Mouse (Mus musculus): ENCODE results near the gene Rap1b.
A peak's percentile ranks its signal among the peaks of the same experiment; 100 is the strongest.

The Rap1b gene

DNA sequence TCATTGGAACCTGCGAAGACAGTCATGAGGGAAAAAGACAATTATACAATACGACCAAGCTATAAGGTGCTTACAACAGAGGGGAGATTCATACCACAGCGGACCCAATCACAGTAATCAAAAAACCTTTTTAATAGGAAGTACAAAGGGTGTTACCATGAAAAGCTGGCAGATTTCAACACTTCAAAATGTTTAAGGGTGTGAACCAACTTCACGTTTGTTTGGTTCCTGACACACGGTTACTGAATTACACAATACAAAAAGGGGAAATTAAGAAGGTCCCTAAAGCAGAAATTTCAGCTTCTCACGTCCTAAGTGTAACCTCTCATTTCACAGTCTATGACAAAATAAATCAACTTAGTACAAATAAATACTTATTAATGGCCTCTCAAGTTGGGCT is 27.2 kb downstream of the Rap1b start:
- Histone ChIP-seq H3K36me3 (ENCODE audit: control insufficient read depth, insufficient read depth, low read length, poor library complexity, severe bottlenecking) (peaks cover 32% of the 10 kb centered on the region), H3K27me3 (ENCODE audit: control insufficient read depth, insufficient read depth, low read length, poor library complexity, severe bottlenecking) (no peaks in the 10 kb centered on the region)
- DNase-seq (ENCODE audit: low read depth, low spot score): no peak

DNA sequence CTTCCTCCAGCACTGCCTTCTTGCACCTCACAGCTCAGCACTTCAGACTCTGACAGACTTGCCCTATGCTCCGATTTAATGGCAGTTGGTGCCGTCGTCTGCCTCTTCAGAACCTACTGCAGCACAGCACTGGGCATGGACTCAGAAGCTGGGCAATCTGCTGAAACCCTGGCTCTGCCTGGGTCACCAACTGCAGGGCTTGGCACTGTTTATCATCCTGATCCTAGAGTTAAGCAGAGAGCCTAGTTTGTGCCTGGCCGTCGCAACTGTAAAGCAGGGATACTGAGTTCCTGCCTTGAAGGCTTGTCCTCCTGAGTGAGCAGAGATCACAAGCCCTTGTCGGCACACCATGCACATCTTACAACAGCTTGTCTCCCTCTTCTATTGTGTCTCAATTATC is 29.1 kb downstream of the Rap1b start:
- no peak for DNase-seq (ENCODE audit: low read depth, low spot score)
- Histone ChIP-seq H3K27me3 (ENCODE audit: control insufficient read depth, insufficient read depth, low read length, poor library complexity, severe bottlenecking) (no peaks in the 10 kb centered on the region), H3K36me3 (ENCODE audit: control insufficient read depth, insufficient read depth, low read length, poor library complexity, severe bottlenecking) (peaks cover 22% of the 10 kb centered on the region)

- DNase-seq (ENCODE audit: low read depth, low spot score): no peak
- Histone ChIP-seq H3K27me3 (ENCODE audit: control insufficient read depth, insufficient read depth, low read length, poor library complexity, severe bottlenecking) (no peaks in the 10 kb centered on the region), H3K36me3 (ENCODE audit: control insufficient read depth, insufficient read depth, low read length, poor library complexity, severe bottlenecking) (peaks cover 8% of the 10 kb centered on the region; the same call in 1 of the 2 replicates)
These were observed 33.3 kb downstream of the Rap1b start for GRCm38 (mm10) chr10:117812501-117812900.

DNA sequence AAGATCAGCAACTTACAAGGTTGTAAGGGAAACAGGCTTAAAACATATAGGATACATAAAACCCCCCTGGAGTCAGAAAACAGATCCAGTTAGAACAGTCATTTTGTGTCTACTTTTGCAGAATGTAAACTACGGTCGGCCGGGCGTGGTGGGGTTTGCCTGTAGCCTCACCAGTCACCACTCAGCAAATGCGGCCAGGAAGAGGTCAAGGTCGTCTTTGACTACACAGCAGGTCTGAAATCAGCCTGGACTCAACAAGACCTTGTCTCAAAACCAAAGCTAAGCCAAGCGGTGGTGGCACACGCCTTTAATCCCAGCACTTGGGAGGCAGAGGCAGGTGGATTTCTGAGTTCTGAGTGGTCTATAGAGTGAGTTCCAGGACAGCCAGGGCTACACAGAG is 34.3 kb downstream of the Rap1b start:
- Histone ChIP-seq H3K27me3 (ENCODE audit: control insufficient read depth, insufficient read depth, low read length, poor library complexity, severe bottlenecking) (no peaks in the 10 kb centered on the region), H3K36me3 (ENCODE audit: control insufficient read depth, insufficient read depth, low read length, poor library complexity, severe bottlenecking) (peaks cover 8% of the 10 kb centered on the region; the same call in 1 of the 2 replicates)
- no peak for DNase-seq (ENCODE audit: low read depth, low spot score)

DNA sequence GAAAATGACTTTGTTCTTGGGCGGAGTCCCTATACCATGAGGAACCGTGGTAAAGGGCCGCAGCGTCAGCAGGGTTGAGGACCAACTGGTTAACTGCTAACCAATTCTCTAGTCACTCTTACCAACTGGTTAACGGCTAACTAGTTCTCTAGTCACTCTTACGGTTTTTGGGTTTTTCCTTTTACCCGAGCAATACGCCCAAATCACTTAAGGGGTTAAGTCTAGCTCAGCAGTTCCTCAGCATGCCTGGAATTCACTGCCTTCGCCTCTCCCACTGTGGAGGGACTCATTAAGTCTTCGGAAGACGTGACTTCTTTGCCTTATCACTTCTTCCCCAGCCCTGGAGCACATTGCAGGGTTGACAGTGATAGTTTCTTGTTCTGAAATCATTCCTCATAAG is 35.3 kb downstream of the Rap1b start:
- H3K27me3 ChIP-seq (ENCODE audit: control insufficient read depth, insufficient read depth, low read length, poor library complexity, severe bottlenecking): no peaks in the 10 kb centered on the region
- DNase-seq (ENCODE audit: low read depth, low spot score): no peak
- H3K36me3 ChIP-seq (ENCODE audit: control insufficient read depth, insufficient read depth, low read length, poor library complexity, severe bottlenecking): peaks cover 8% of the 10 kb centered on the region; the same call in 1 of the 2 replicates

DNA sequence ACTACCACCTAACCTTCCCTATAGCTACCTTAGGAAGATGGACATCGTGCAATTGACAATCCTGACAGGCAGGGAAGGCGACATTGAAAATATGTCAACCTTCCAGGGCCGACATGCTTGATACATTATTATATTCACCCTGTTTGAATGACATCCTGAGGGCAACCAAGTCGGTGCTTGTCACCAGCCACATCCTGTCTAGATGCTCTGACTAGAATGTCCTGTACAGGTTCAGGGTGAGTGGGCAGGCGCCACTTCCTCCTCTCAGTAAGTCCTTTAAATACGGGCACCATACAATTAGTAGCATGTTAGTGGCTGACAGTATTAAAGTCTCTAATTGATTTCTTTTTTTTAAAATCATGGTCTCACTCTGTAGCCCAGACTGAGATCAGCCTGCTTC is 37.8 kb downstream of the Rap1b start:
- H3K27me3 ChIP-seq (ENCODE audit: control insufficient read depth, insufficient read depth, low read length, poor library complexity, severe bottlenecking): no peaks in the 10 kb centered on the region
- DNase-seq (ENCODE audit: low read depth, low spot score): peak; percentile 85

DNA sequence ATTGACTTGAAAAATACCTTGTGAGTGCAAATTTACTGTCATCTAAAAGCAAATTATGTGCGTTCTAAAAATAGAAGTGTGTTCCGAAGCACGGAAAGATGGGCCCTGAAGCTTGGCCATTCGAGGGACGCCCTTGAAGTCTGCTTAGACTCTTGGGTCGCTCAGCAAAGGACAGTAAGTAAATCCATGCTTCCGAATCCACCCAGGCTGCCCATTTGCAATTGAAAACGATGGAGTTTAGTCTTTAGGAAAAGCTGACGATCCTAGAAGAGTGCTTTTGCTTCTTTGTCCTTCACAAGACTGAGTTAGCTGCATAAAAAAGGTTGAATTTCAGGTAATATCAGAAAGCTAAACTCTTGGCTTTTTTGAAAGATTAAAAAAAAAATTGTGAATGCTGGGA is 39.9 kb downstream of the Rap1b start:
- DNase-seq (ENCODE audit: low read depth, low spot score): no peak
- Histone ChIP-seq H3K27me3 (ENCODE audit: control insufficient read depth, insufficient read depth, low read length, poor library complexity, severe bottlenecking) (no peaks in the 10 kb centered on the region), H3K36me3 (ENCODE audit: control insufficient read depth, insufficient read depth, low read length, poor library complexity, severe bottlenecking) (0 out of 2 replicates have a peak, but pooled peaks cover 2% of the 10 kb centered on the region)

More for the DNA sequence above, 37.8 kb downstream of the Rap1b start:
- H3K36me3 ChIP-seq (ENCODE audit: control insufficient read depth, insufficient read depth, low read length, poor library complexity, severe bottlenecking): peaks cover 6% of the 10 kb centered on the region; the same call in 1 of the 2 replicates

GRCm38 (mm10) chr10:117803870-117804850 is 41.7 kb downstream of the Rap1b start:
- no peak for DNase-seq (ENCODE audit: low read depth, low spot score)
- Histone ChIP-seq H3K27me3 (ENCODE audit: control insufficient read depth, insufficient read depth, low read length, poor library complexity, severe bottlenecking) (no peaks in the 10 kb centered on the region), H3K36me3 (ENCODE audit: control insufficient read depth, insufficient read depth, low read length, poor library complexity, severe bottlenecking) (no peaks in the 10 kb centered on the region)

DNA sequence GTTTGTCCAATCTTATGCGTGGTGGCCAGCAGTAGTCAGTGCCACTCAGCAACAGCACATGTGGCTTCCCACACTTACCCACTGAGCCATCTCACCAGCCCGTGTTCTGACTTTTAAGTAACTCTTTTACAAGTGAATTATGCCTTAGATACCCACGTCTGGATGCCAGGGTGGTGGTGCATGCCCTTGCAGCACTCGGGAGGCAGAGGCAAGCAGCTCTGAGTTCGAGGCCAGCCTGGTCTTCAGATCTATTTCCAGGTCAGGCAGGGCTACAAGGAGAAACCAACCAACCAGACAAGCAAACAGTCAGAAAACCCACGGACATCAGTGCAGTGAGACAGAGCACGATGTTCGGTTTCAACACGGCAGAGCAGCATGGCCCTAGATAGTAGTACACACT is 43.9 kb downstream of the Rap1b start:
- H3K36me3 ChIP-seq (ENCODE audit: control insufficient read depth, insufficient read depth, low read length, poor library complexity, severe bottlenecking): no peaks in the 10 kb centered on the region
- DNase-seq (ENCODE audit: low read depth, low spot score): no peak
- no peaks in the 10 kb centered on the region for H3K27me3 ChIP-seq (ENCODE audit: control insufficient read depth, insufficient read depth, low read length, poor library complexity, severe bottlenecking)

DNA sequence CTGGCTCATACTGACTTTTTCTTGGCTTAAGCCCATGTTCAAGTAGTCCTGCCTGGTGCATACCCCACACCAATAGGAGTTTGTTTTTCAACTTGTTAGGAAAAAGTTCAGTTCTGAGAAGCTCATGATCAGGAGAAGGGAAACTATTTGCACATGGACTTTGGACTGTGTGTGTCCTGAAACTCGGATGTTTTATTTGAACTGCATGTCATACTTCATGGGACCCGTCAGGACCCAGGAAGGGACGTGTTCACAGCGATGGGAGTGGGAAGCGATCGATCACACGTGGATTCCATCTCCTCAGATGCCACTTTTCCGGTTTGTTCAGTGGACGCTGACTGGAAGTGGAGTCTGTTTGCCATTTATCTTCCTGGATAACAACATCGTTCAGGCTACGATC is 46.0 kb downstream of the Rap1b start:
- H3K27me3 ChIP-seq (ENCODE audit: control insufficient read depth, insufficient read depth, low read length, poor library complexity, severe bottlenecking): no peaks in the 10 kb centered on the region
- no peak for DNase-seq (ENCODE audit: low read depth, low spot score)

GRCm38 (mm10) chr10:117798436-117799035 is 47.3 kb downstream of the Rap1b start:
- no peaks in the 10 kb centered on the region for H3K36me3 ChIP-seq (ENCODE audit: control insufficient read depth, insufficient read depth, low read length, poor library complexity, severe bottlenecking)
- no peak for DNase-seq (ENCODE audit: low read depth, low spot score)
- no peaks in the 10 kb centered on the region for H3K27me3 ChIP-seq (ENCODE audit: control insufficient read depth, insufficient read depth, low read length, poor library complexity, severe bottlenecking)

More for the DNA sequence above, 46.0 kb downstream of the Rap1b start:
- no peaks in the 10 kb centered on the region for H3K36me3 ChIP-seq (ENCODE audit: control insufficient read depth, insufficient read depth, low read length, poor library complexity, severe bottlenecking)

DNA sequence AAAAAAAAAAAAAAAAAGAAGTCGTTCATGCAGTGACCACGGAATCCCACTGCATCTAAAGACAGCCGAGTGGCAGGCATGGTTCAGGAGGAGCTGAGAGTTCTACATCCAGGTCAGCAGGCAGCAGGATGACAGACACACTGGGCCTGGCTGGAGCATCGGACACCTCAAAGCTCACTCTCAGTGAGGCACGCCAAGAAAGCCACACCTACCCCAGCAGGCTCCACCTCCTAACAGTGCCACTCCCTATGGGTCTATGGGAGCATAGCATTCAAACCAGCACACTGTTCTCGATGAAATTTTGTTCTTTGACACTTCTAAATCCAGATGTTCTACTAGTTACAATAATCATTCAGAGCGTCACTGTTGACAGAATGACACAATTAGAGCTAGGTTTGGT is 48.2 kb downstream of the Rap1b start:
- Histone ChIP-seq H3K27me3 (ENCODE audit: control insufficient read depth, insufficient read depth, low read length, poor library complexity, severe bottlenecking) (no peaks in the 10 kb centered on the region), H3K36me3 (ENCODE audit: control insufficient read depth, insufficient read depth, low read length, poor library complexity, severe bottlenecking) (no peaks in the 10 kb centered on the region)
- no peak for DNase-seq (ENCODE audit: low read depth, low spot score)

- no peak for DNase-seq (ENCODE audit: low read depth, low spot score)
- Histone ChIP-seq H3K27me3 (ENCODE audit: control insufficient read depth, insufficient read depth, low read length, poor library complexity, severe bottlenecking) (no peaks in the 10 kb centered on the region), H3K36me3 (ENCODE audit: control insufficient read depth, insufficient read depth, low read length, poor library complexity, severe bottlenecking) (no peaks in the 10 kb centered on the region)
These were observed 48.7 kb downstream of the Rap1b start for GRCm38 (mm10) chr10:117797106-117797505.

DNA sequence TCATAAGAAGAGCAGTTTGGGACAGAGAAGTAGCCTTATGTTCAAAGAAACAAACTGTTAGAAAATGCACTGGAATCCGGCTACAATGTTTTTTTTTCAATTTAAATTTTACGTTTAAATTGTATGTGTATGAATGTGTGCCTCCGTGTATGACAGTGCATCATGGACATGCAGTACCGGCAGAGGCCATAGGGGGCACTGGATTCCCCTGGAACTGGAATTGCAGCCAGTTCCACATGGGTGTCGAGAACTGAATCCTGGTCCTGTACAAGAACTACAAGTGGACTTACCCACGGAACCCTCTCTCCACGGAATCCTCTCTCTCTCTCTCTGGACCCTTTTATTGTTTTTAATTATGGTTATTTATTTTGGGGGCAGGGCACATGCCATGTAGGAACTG is 49.7 kb downstream of the Rap1b start:
- Histone ChIP-seq H3K36me3 (ENCODE audit: control insufficient read depth, insufficient read depth, low read length, poor library complexity, severe bottlenecking) (no peaks in the 10 kb centered on the region), H3K27me3 (ENCODE audit: control insufficient read depth, insufficient read depth, low read length, poor library complexity, severe bottlenecking) (no peaks in the 10 kb centered on the region)
- peak; percentile 47 for DNase-seq (ENCODE audit: low read depth, low spot score)

- DNase-seq (ENCODE audit: low read depth, low spot score): no peak
- peaks cover 2% of the 10 kb centered on the region; the same call in 1 of the 2 replicates for H3K36me3 ChIP-seq (ENCODE audit: control insufficient read depth, insufficient read depth, low read length, poor library complexity, severe bottlenecking)
- no peaks in the 10 kb centered on the region for H3K27me3 ChIP-seq (ENCODE audit: control insufficient read depth, insufficient read depth, low read length, poor library complexity, severe bottlenecking)
These were observed 50.6 kb downstream of the Rap1b start for GRCm38 (mm10) chr10:117795206-117795605.

Data from splenic B cell, adult 2 months (primary cell).